27 mouse cellular contexts compared by ENCODE assay signal in genomic region chr7:44942904-44943303, GRCm38 (mm10). TPM values are rescaled to one million over a fixed set of nuclear protein-coding genes. Genes with fewer than 3 reads are reported as not detected.
"Had no signal": no experiment of that assay in that cellular context is flagged by ENCODE, and none has a peak within 500 bp of the region (broad histone marks: within the 10 kb centered on the region; RNA-seq: fewer than 3 reads in every experiment).

TSS of gene Tsks (plus strand) at chr7:44943204.

- H3K27ac ChIP-seq: liver, embryonic 15.5 days; lung, embryonic 15.5 days; macrophage; midbrain, embryonic 10.5 days; midbrain, embryonic 12.5 days; neural tube, embryonic 13.5 days; neural tube, embryonic 15.5 days had no signal

- ATAC-seq: liver, postnatal 0 days; lung, postnatal 0 days; midbrain, embryonic 16.5 days had no signal

- H3K27me3 ChIP-seq: neural tube, embryonic 13.5 days had no signal

- DNase-seq: liver, postnatal 0 days; lung, adult 2 months; lung, postnatal 14 days; lung, postnatal 36 days; midbrain, embryonic 14.5 days; retina, postnatal 1 day; right cerebral cortex, adult 18-20 months; right cerebral cortex, postnatal 25 days; right cerebral cortex, postnatal 4 days; spleen, adult 18-20 months; thymus, adult 18-20 months; thymus, postnatal 14 days; thymus, postnatal 36 days had no signal

- H3K36me3 ChIP-seq: liver, embryonic 15.5 days; lung, embryonic 15.5 days; midbrain, embryonic 10.5 days; midbrain, embryonic 12.5 days; neural tube, embryonic 13.5 days; neural tube, embryonic 15.5 days had no signal

- H3K4me2 ChIP-seq: liver, embryonic 15.5 days; lung, embryonic 15.5 days; midbrain, embryonic 12.5 days; neural tube, embryonic 13.5 days; neural tube, embryonic 15.5 days had no signal

- H3K9ac ChIP-seq: liver, embryonic 15.5 days; liver, postnatal 0 days; lung, embryonic 15.5 days; midbrain, embryonic 12.5 days; neural tube, embryonic 13.5 days; neural tube, embryonic 15.5 days had no signal

- H3K4me1 ChIP-seq: liver, embryonic 15.5 days; lung, embryonic 15.5 days; midbrain, embryonic 10.5 days; midbrain, embryonic 12.5 days; neural tube, embryonic 13.5 days; neural tube, embryonic 15.5 days had no signal

- H3K4me3 ChIP-seq: liver, embryonic 15.5 days; lung, embryonic 15.5 days; midbrain, embryonic 10.5 days; midbrain, embryonic 12.5 days; myocyte; neural tube, embryonic 13.5 days; neural tube, embryonic 15.5 days had no signal

- H3K9me3 ChIP-seq: liver, embryonic 15.5 days; lung, embryonic 15.5 days; midbrain, embryonic 10.5 days; midbrain, embryonic 12.5 days; neural tube, embryonic 13.5 days; neural tube, embryonic 15.5 days had no signal

RNA-seq across cellular contexts. Expression of gene Tsks, which starts in this region (rescaled TPM):
- total RNA-seq: megakaryocyte, adult 5-6 weeks; megakaryocyte-erythroid progenitor cell, adult 5-6 weeks had no signal
- polyA plus RNA-seq: liver, embryonic 15.5 days; lung, adult 2 months; macrophage; midbrain, embryonic 14.5 days; myocyte; neural tube, embryonic 11.5 days; small intestine, adult 2 months had no signal
